Mouse (Mus musculus): ENCODE data around the gene Gm498.

DNA sequence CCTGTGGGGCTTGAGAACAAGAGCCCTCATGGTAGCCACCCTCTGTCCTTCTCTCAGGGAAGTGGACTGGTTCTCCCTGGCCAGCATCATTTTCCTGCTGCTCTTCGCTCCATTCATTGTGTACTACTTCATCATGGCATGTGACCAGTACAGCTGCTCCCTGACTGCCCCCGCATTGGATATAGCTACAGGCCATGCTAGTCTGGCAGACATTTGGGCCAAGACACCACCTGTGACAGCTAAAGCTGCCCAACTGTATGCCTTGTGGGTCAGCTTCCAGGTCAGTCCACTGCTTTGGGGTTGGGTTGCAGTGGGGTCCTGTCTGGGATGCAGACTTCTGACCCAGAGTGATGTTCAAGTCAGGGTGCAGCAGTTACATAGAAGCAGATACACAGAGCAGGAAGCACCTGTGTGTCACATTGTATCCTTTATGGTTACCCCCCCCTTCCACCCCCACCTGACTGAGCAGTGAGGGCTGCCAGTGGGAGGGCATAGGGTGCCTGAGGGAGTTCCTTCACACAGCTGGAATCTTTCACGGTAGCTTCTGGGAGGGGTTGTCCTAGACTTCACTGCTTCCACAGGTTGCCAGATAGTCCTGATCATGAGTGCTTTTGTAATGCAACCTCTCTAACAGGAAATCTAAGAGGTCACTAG, 28.8 kb upstream of the Gm498 start:
- TF ChIP-seq CTCF (IDR thresholded peaks at IDR 0.05; ENCODE audit: low read depth): no peak
- TF ChIP-seq EP300 (IDR thresholded peaks at IDR 0.05; ENCODE audit: low read depth): no peak
